Mouse (Mus musculus): ENCODE data around the gene Ythdf1. TPM values are rescaled to one million over a fixed set of nuclear protein-coding genes. Genes with fewer than 3 reads are reported as not detected.
A peak's percentile ranks its signal among the peaks of the same experiment; 100 is the strongest.

The Ythdf1 gene
- 21.6 and 22.0 TPM in 2 replicates for polyA plus RNA-seq (2015; fragmentation: Nextera tagmentation; extraction: Ambion mirVana)

DNA sequence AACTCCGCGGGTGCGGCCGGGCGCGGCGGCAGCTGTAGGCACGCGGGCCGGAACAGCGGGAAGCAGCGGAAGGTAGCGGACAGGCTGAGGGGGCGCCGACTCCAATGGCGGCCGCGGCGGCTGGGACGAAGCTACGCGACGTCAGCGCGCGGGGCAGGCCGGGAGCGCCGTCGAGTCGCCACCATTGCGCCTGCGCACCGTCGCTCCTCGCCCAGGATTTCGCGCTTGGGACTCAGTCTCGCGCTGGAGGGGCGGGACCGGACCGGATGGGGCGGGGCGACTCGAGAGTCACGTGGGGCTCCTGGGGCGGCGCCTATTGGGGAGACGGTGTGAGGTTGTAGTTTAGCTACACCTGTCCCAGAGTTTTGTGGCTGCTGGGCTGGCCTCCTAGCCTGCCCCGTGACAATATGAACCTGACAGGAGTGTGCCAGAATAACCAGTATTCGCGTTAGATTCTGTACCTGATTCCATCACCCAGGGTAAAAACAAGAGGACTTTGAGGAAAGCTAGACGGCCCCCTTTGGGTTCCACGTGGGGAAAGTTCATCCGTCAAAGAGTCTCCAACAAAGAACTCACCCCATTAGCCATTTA, at the start of gene Ythdf1:
Gene Ythdf1, minus strand, starts transcription at position 140 of the 591 bp plus-strand sequence.
- Histone ChIP-seq H3K27me3 (no peaks in the 10 kb centered on the region), H3K9ac (peak within 1 kb of the TSS; percentile 99), H3K9me3 (replicated peaks) (no peaks in the 10 kb centered on the region), H3K4me3 (replicated peaks) (peak within 1 kb of the TSS; percentile 99), H3K4me1 (replicated peaks) (peaks cover 33% of the 10 kb centered on the region), H3K27ac (replicated peaks) (peak within 1 kb of the TSS; percentile 84), H3K4me2 (peak within 1 kb of the TSS; percentile 81), H3K36me3 (replicated peaks) (peaks cover 26% of the 10 kb centered on the region)
- under 1% methylated on average over 42 of the region's 56 CpGs for WGBS (ENCODE audit: insufficient replicate concordance)
- peak; percentile 94 for ATAC-seq (ENCODE audit: insufficient read depth)

DNA sequence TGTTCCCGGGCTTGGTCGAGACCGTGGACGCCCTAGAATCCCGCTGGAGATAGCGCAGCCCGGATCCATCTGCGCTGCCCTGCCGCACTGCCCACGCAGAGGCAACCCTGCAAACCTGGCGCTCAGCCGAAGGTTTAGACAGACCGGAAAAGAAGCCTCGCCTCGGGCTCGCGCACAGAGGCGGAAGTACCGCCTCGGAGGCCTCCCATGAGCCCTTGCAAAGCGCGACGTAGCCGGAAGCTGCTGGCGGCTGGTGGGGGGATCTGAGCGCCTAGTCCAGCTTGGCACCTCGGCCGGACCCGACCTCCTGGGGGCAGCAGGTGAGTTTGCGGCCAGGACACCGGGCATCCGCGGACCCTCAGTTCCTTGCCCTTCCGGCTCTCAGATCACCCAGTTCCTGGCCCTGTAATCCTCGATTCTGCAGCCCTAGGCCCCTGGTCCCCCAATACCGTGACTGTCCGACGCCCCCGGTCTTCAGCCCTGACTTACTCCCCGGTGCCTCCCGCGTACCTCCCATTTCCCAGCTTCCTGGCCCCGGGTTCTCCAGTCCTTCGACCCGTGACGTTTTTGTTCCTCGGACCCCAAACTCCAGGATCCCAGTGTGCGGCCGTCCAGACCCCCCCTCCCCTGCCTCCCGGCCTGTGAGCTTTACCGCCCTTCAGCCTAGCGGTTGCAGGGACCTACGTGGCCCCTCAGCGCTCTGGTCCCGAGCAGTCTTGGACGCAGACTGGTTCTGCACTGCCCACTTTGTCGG, 46.4 kb upstream of the Ythdf1 start, which contains the start of gene Arfgap1:
Gene Arfgap1, plus strand, starts transcription at position 216 of the 754 bp plus-strand sequence.
- Histone ChIP-seq H3K9ac (peak within 1 kb of the TSS; percentile 90), H3K27ac (replicated peaks) (peak within 1 kb of the TSS; percentile 89), H3K36me3 (replicated peaks) (peaks cover 24% of the 10 kb centered on the region), H3K4me1 (replicated peaks) (peaks cover 46% of the 10 kb centered on the region), H3K27me3 (no peaks in the 10 kb centered on the region), H3K4me2 (peak within 1 kb of the TSS; percentile 78), H3K9me3 (replicated peaks) (no peaks in the 10 kb centered on the region), H3K4me3 (replicated peaks) (peak within 1 kb of the TSS; percentile 81)
- under 1% methylated on average over 57 of the region's 57 CpGs for WGBS (ENCODE audit: insufficient replicate concordance)
- peak; percentile 89 for ATAC-seq (ENCODE audit: insufficient read depth)

DNA sequence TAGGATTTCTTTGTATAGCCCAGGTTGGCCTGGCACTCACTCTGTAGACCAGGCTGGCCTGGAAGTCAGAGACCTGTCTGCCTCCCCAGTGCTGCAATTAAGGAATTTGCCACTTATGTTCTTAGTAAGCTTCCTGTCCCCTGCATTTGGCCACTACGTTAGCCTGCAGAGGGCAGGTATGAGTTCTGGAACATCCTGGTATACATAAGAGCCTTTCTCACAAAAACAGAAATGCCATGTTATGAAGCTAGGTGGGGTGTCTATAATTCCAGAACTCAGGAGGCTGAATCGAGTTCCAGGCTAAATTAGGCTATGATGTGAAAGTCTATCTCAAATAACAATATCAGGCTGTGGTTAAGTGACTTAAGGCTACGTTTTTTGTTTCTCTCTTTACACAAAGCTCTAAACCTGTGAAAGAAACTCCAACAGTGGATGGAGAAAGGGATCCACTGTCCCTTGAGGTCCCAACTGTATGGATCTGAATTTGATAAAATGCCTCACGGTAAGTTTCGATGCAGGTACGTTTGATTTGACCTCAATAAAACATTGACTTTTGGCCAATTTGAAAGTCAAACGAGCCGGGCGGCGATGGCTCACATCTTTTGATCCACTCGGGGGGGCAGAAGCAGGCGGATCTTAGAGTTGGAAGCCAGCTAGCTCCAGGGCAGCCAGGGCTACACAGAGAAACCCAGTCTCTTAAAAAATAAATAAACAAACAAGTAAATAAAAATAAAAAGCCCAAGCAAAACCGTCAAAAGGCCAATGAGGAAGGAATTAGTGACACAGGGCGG, 45.5 kb upstream of the Ythdf1 start:
- H3K4me1 ChIP-seq (replicated peaks), result peaks cover 46% of the 10 kb centered on the region
- peaks cover 15% of the 10 kb centered on the region for H3K36me3 ChIP-seq (replicated peaks)
- 9% methylated on average over 14 of the region's 14 CpGs for WGBS (ENCODE audit: insufficient replicate concordance)
- no peaks in the 10 kb centered on the region for H3K27me3 ChIP-seq
- peak overlapping the region; percentile 81 for H3K4me3 ChIP-seq (replicated peaks)
- H3K4me2 ChIP-seq, result peak overlapping the region; percentile 78
- no peaks in the 10 kb centered on the region for H3K9me3 ChIP-seq (replicated peaks)
- 0 out of 2 replicates have a peak, but pooled peaks have one; percentile 33 for ATAC-seq (ENCODE audit: insufficient read depth)
- peak overlapping the region; percentile 89 for H3K27ac ChIP-seq (replicated peaks)
- peak overlapping the region; percentile 90 for H3K9ac ChIP-seq

DNA sequence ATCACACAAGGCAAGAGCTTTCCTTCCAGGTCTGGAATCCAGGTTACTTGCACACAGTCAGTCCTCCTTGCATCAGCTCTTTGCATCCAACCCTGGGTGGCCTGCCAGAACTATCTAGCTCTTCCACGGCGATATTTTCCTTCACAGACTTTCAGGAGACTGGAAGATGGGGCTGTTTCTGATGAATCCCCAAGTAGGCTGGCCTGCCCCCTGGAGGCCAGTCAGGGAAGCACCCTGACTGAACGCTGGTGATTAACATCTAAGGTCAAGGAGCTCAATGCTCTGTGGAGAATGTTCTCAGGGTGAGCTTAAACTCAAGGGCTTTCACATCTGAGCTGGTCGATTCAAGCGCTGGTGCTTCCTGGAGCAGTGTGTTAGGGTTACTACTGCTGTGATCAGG, 43.2 kb upstream of the Ythdf1 start:
- 4% methylated on average over 5 of the region's 5 CpGs for WGBS (ENCODE audit: insufficient replicate concordance)
- Histone ChIP-seq H3K4me2 (no peak overlapping the region), H3K36me3 (replicated peaks) (no peaks in the 10 kb centered on the region; the same call in 1 of the 2 replicates), H3K4me3 (replicated peaks) (no peak overlapping the region), H3K9ac (no peak overlapping the region), H3K4me1 (replicated peaks) (peaks cover 39% of the 10 kb centered on the region), H3K27ac (replicated peaks) (no peak overlapping the region), H3K27me3 (no peaks in the 10 kb centered on the region; the same call in 1 of the 2 replicates), H3K9me3 (replicated peaks) (no peaks in the 10 kb centered on the region)
- ATAC-seq (ENCODE audit: insufficient read depth), result no peak

DNA sequence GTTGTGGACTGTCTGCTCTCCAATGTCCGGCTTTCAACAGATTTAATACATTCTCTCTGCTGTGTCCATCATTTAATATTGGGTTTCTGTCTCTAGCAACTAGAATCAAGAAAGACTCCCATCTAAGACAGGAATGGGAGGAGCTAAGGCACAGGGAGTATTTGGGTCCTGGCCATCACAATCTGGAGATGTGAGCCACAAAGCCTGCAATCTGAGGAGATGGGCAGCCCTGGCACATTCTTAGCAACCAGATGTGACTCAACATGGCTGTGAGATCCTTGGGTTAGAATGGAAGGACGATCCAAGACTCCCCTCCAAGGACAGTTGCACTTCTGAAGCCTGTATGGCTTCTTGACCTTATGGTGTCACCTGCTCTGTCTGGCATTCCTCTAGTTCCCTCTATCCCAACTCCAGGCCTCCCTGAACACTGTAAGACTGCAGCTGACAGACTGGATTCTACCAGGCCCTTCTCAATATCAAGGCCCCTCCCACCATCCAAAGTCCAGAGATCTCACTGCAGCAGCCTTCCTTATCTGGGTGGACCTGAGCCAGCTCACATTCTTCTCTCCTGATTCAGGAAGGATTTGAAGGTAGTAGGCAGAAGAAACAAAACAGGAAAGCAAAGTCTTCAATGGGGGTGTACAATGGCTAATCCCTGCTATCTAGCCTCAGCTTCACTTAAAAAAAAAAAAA, 42.0 kb upstream of the Ythdf1 start:
- no peak overlapping the region for H3K27ac ChIP-seq (replicated peaks)
- no peak overlapping the region for H3K4me2 ChIP-seq
- 49% methylated on average over 2 of the region's 2 CpGs for WGBS (ENCODE audit: insufficient replicate concordance)
- H3K9ac ChIP-seq, result no peak overlapping the region
- no peak overlapping the region for H3K4me3 ChIP-seq (replicated peaks)
- no peaks in the 10 kb centered on the region for H3K9me3 ChIP-seq (replicated peaks)
- ATAC-seq (ENCODE audit: insufficient read depth), result no peak
- H3K27me3 ChIP-seq, result no peaks in the 10 kb centered on the region; the same call in 1 of the 2 replicates
- no peaks in the 10 kb centered on the region for H3K36me3 ChIP-seq (replicated peaks)
- peaks cover 27% of the 10 kb centered on the region for H3K4me1 ChIP-seq (replicated peaks)

DNA sequence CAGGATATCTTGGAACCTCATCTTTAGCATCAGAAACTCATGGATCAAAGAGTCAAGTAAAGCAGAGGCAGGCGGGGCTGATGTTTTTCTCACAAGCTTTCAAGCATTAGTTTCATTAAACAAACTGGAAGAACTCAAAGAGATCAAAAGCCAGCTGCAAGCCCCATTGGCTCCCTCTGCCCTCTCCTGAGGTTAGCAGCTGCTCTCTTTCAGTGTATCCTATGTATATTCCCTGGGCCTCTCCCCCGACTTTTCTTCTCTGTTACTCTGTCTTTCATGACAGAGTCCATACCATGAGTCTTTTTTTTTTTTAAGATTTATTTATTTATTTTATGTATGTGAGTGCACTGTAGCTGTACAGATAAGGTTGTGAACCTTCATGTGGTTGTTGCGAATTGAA, 39.4 kb upstream of the Ythdf1 start:
- peaks cover 19% of the 10 kb centered on the region for H3K27me3 ChIP-seq
- H3K4me3 ChIP-seq (replicated peaks), result no peak overlapping the region
- WGBS (ENCODE audit: insufficient replicate concordance), result 44% methylated on average over 3 of the region's 3 CpGs
- no peak for ATAC-seq (ENCODE audit: insufficient read depth)
- H3K4me1 ChIP-seq (replicated peaks), result peaks cover 18% of the 10 kb centered on the region
- no peak overlapping the region for H3K4me2 ChIP-seq
- H3K9me3 ChIP-seq (replicated peaks), result no peaks in the 10 kb centered on the region
- no peak overlapping the region for H3K27ac ChIP-seq (replicated peaks)
- H3K9ac ChIP-seq, result no peak overlapping the region
- H3K36me3 ChIP-seq (replicated peaks), result no peaks in the 10 kb centered on the region

DNA sequence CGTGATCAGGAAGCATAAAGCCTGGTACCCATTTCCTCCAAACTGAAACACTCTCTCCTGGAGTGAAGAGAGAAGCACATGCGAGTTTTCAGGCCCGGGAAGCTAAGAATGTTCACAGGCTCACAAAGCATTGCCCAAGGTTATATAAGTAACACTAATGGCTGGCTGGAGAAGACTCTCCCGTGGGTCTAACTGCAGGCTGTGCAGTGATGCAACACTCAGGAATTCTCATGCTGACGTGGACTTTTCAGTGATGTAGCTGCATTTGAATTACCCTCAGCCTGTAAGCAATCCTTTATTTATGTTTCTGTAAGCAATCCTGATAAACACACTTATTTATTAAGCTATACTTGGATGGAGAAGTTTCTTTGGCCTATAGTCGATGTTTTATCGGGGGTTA, 38.9 kb upstream of the Ythdf1 start:
- Histone ChIP-seq H3K27me3 (peaks cover 25% of the 10 kb centered on the region), H3K4me1 (replicated peaks) (peaks cover 18% of the 10 kb centered on the region), H3K36me3 (replicated peaks) (no peaks in the 10 kb centered on the region), H3K9ac (no peak overlapping the region), H3K4me3 (replicated peaks) (no peak overlapping the region), H3K9me3 (replicated peaks) (no peaks in the 10 kb centered on the region), H3K4me2 (no peak overlapping the region), H3K27ac (replicated peaks) (no peak overlapping the region)
- WGBS (ENCODE audit: insufficient replicate concordance), result 49% methylated on average over 7 of the region's 7 CpGs
- no peak for ATAC-seq (ENCODE audit: insufficient read depth)

DNA sequence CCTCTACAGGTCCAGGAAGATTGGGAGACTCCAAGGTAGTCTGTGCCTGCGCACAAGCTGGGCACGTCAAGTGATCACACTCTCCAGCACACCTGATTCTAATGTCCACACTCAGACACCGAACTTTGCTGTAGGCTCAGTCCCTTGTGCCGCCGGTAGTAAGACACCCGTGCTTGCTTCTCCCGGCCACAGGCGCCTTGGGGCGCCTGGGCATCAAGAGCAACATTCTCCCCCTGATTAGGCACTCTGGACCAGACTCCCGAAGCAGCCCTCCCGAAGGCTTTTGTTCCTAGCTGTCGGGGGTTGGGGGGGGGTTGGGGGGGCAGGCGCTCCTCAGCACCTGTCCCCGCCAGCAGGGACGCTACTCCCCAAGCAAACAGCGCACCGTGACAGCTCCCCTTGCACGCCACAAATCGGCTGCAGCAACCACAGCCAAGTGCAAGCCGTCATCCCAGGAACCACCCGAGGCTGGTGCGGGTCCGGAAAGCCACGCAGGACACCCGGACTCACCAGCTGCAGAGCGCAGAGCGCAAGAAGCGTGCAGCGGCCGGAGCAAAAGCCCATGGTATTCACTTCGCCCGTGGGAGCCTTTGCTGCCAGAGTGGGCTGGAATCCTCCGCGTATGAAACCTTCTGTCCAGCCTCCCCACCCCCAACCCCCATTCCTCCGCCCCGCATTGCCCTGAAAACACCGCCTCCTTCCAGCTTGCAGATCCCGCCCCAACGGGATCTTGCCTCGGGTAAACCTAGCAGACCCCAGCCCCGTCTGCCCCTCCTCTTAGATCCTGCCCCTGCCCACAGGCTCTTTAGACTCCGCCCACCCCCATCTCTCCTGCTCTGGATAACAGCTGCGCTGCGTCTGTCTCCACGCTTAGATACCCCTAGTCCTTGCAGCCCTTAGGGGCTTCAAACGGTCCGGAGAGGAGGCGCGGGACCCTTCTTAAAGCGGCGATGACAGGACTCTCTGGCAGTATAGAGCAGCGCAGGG, 33.6 kb upstream of the Ythdf1 start, which contains the start of gene Nkain4:
Gene Nkain4, minus strand, starts transcription at position 639 of the 987 bp plus-strand sequence.
- H3K4me3 ChIP-seq (replicated peaks), result peak within 1 kb of the TSS; percentile 39
- 0 out of 2 replicates have a peak, but pooled peaks have one; percentile 40 for ATAC-seq (ENCODE audit: insufficient read depth)
- peaks cover 69% of the 10 kb centered on the region for H3K27me3 ChIP-seq
- H3K4me1 ChIP-seq (replicated peaks), result no peaks in the 10 kb centered on the region
- H3K4me2 ChIP-seq, result peak within 1 kb of the TSS; percentile 59
- H3K9me3 ChIP-seq (replicated peaks), result no peaks in the 10 kb centered on the region
- WGBS (ENCODE audit: insufficient replicate concordance), result 3% methylated on average over 52 of the region's 52 CpGs
- no peaks in the 10 kb centered on the region for H3K36me3 ChIP-seq (replicated peaks)
- H3K27ac ChIP-seq (replicated peaks), result no peak within 1 kb of the TSS
- H3K9ac ChIP-seq, result no peak within 1 kb of the TSS

DNA sequence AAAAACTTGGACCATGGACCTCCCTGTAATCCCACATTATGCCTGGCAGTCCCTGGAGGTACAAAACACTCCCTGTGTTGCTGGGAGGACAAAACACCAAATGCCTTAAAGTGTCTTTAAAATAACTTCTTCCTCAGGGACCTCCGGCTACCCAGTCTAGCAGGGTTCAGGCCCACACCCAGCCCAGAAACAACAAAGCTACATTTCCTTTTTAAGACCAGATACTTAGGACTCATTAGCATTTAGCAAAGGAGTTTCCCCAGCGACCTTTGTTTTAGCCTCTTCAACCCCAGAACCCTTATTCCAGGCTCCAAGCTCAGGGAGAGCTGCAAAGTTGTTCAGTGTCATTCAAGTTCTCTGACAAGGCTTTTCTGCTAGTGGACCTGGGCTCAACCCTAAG, 32.9 kb upstream of the Ythdf1 start:
- Histone ChIP-seq H3K27ac (replicated peaks) (no peak overlapping the region), H3K9me3 (replicated peaks) (no peaks in the 10 kb centered on the region), H3K36me3 (replicated peaks) (no peaks in the 10 kb centered on the region), H3K27me3 (peaks cover 73% of the 10 kb centered on the region), H3K9ac (no peak overlapping the region), H3K4me3 (replicated peaks) (no peak overlapping the region), H3K4me1 (replicated peaks) (no peaks in the 10 kb centered on the region), H3K4me2 (0 out of 2 replicates have a peak overlapping the region, but pooled peaks have one; percentile 59)
- no peak for ATAC-seq (ENCODE audit: insufficient read depth)
- WGBS (ENCODE audit: insufficient replicate concordance), result 34% methylated on average over 2 of the region's 2 CpGs
